Mouse (Mus musculus) embryonic facial prominence, embryonic 14.5 days (tissue): ENCODE measurements around the gene Hspa12b. TPM values are rescaled to one million over a fixed set of nuclear protein-coding genes. Genes with fewer than 3 reads are reported as not detected.

ENCODE experiments used
- ATAC-seq: fragments of 200-750 bp; cut with Nextera tagmentation; 2 replicates; pipeline ENCODE4 v1.8.0; 2017; ENCODE audit warnings: low read depth, moderate number of reproducible peaks, moderate TSS enrichment
- DNase-seq: peaks from one replicate; pipeline ENCODE4 v3.0.0-alpha.2; 2015; ENCODE audit warnings: low spot score
- H3K27ac ChIP-seq: fragments of 300-500 bp; sonication (generic); replicated peaks from 2 replicates; pipeline ENCODE4 v1.5.1; 2014; ENCODE audit warnings: low read depth, mild to moderate bottlenecking, low read length, moderate library complexity
- H3K27me3 ChIP-seq: fragments of 300-500 bp; sonication (generic); replicated peaks from 2 replicates; pipeline ENCODE4 v1.6.1; 2014; ENCODE audit warnings: low read length; ENCODE audit not compliant: control insufficient read depth, insufficient read depth
- H3K36me3 ChIP-seq: fragments of 300-500 bp; sonication (generic); 2 replicates; pipeline ENCODE4 v1.6.1; 2014; ENCODE audit warnings: low read length, mixed read lengths; ENCODE audit not compliant: control insufficient read depth, insufficient read depth
- H3K4me1 ChIP-seq: fragments of 300-500 bp; sonication (generic); 2 replicates; pipeline ENCODE4 v1.6.1; 2014; ENCODE audit warnings: antibody characterized with exemption, low read length; ENCODE audit not compliant: control insufficient read depth, insufficient read depth
- H3K4me2 ChIP-seq: fragments of 300-500 bp; sonication (generic); 2 replicates; pipeline ENCODE4 v1.6.1; 2014; ENCODE audit warnings: low read depth, mild to moderate bottlenecking, low read length, moderate library complexity, mixed read lengths
- H3K4me3 ChIP-seq: fragments of 300-500 bp; sonication (generic); 2 replicates; pipeline ENCODE4 v1.5.1; 2014; ENCODE audit warnings: low read depth, mild to moderate bottlenecking, low read length
- H3K9ac ChIP-seq: fragments of 300-500 bp; sonication (generic); 2 replicates; pipeline ENCODE4 v1.6.1; 2014; ENCODE audit warnings: low read depth, mild to moderate bottlenecking, low read length, moderate library complexity, mixed read lengths
- H3K9me3 ChIP-seq: fragments of 300-500 bp; sonication (generic); 2 replicates; pipeline ENCODE4 v1.6.1; 2016; ENCODE audit warnings: low read length; ENCODE audit not compliant: control insufficient read depth
- WGBS: fragments of 180-500 bp; shearing (Covaris S2); extraction: QIAGEN DNeasy Blood & Tissue Kit; methylation state at CpG from one replicate; pipeline ENCODE4 v1.1.7; 2014; 5-methylcytosine and 5-hydroxymethylcytosine counted together
- polyA plus RNA-seq: library from polyadenylated mRNA; unstranded; fragments of >200 nt; fragmentation: Nextera tagmentation; extraction: Ambion mirVana; gene quantifications from 2 replicates; pipeline ENCODE4 v1.2.1, GENCODE M21; 2014

The Hspa12b gene
- polyA plus RNA-seq, 1 experiment from 2014 or later, result 9.2 TPM

GRCm38 (mm10) chr2:131132930-131133547, 6.0 kb downstream of the Hspa12b start, which contains the start of gene Gm11037:
Gene Gm11037 (plus strand): TSS chr2:131133497.
- H3K36me3 ChIP-seq, result peaks cover 43% of the 10 kb centered on the region
- WGBS, result 77% methylated on average over 9 of the region's 9 CpGs
- H3K27ac ChIP-seq, result 0 out of 2 replicates have a peak within 1 kb of the TSS, but pooled peaks have one; percentile 23

GRCm38 (mm10) chr2:131134381-131134780, 7.3 kb downstream of the Hspa12b start:
- peaks cover 56% of the 10 kb centered on the region for H3K36me3 ChIP-seq
- H3K4me1 ChIP-seq, result no peaks in the 10 kb centered on the region
- WGBS, result 55% methylated on average over 1 of the region's 1 CpGs
- no peak overlapping the region for H3K4me3 ChIP-seq
- no peak overlapping the region for H3K9ac ChIP-seq
- H3K27ac ChIP-seq, result no peak overlapping the region
- ATAC-seq (no peak), DNase-seq (peak; percentile 27)
- no peaks in the 10 kb centered on the region for H3K27me3 ChIP-seq
- no peaks in the 10 kb centered on the region for H3K9me3 ChIP-seq
- no peak overlapping the region for H3K4me2 ChIP-seq

More at GRCm38 (mm10) chr2:131132930-131133547, 6.0 kb downstream of the Hspa12b start, which contains the start of gene Gm11037:
- Histone ChIP-seq H3K4me2 (no peak within 1 kb of the TSS), H3K4me3 (no peak within 1 kb of the TSS), H3K27me3 (no peaks in the 10 kb centered on the region), H3K9me3 (no peaks in the 10 kb centered on the region), H3K9ac (no peak within 1 kb of the TSS), H3K4me1 (peaks cover 6% of the 10 kb centered on the region; the same call in 1 of the 2 replicates)
- ATAC-seq (no peak), DNase-seq (no peak)

DNA sequence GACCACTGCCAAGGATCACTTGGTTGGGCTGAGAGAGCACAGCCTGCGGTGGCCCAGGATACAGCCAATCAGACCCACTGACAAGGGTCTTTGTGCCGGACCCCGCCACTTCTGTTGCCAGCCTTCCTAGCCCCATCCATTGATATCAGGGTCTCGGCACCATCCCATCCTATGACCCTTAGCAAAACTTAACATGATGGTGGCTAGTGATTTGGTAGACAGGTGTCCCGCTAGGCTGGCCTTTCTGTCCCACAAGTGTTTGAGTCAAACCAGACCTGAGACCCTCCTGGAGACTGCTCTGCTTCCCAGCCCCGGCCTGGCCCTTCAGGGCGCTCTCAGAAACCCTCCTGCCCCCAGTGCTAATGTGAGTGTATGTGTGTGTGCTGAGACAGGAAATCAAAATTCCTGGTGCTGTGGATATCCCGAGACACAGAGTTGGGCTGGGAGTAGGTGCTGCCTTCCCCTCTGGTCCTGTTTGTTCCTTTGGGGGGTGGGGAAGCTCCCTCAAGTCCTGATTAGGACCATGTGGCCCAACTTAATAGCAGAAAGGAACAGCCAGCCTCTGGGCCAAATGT, 7.8 kb downstream of the Hspa12b start:
- WGBS, result 71% methylated on average over 6 of the region's 8 CpGs
- no peak overlapping the region for H3K9ac ChIP-seq
- H3K4me3 ChIP-seq, result no peak overlapping the region
- H3K27me3 ChIP-seq, result no peaks in the 10 kb centered on the region
- ATAC-seq (no peak), DNase-seq (no peak)
- H3K4me1 ChIP-seq, result no peaks in the 10 kb centered on the region
- no peak overlapping the region for H3K4me2 ChIP-seq
- peaks cover 61% of the 10 kb centered on the region for H3K36me3 ChIP-seq
- H3K27ac ChIP-seq, result no peak overlapping the region
- H3K9me3 ChIP-seq, result no peaks in the 10 kb centered on the region

GRCm38 (mm10) chr2:131135521-131136139, 8.6 kb downstream of the Hspa12b start:
- Histone ChIP-seq H3K4me1 (no peaks in the 10 kb centered on the region), H3K9ac (no peak overlapping the region), H3K4me2 (no peak overlapping the region), H3K27me3 (no peaks in the 10 kb centered on the region), H3K27ac (no peak overlapping the region), H3K4me3 (no peak overlapping the region), H3K36me3 (peaks cover 62% of the 10 kb centered on the region), H3K9me3 (no peaks in the 10 kb centered on the region)
- ATAC-seq (no peak), DNase-seq (no peak)
- 57% methylated on average over 10 of the region's 11 CpGs for WGBS

GRCm38 (mm10) chr2:131138296-131138695, 11.2 kb downstream of the Hspa12b start:
- no peak overlapping the region for H3K4me3 ChIP-seq
- H3K4me1 ChIP-seq, result no peaks in the 10 kb centered on the region
- DNase-seq (no peak), ATAC-seq (no peak)
- no peak overlapping the region for H3K27ac ChIP-seq
- no peaks in the 10 kb centered on the region for H3K9me3 ChIP-seq
- no peaks in the 10 kb centered on the region for H3K27me3 ChIP-seq
- no peak overlapping the region for H3K4me2 ChIP-seq
- peaks cover 81% of the 10 kb centered on the region for H3K36me3 ChIP-seq
- no peak overlapping the region for H3K9ac ChIP-seq
- 81% methylated on average over 4 of the region's 4 CpGs for WGBS

DNA sequence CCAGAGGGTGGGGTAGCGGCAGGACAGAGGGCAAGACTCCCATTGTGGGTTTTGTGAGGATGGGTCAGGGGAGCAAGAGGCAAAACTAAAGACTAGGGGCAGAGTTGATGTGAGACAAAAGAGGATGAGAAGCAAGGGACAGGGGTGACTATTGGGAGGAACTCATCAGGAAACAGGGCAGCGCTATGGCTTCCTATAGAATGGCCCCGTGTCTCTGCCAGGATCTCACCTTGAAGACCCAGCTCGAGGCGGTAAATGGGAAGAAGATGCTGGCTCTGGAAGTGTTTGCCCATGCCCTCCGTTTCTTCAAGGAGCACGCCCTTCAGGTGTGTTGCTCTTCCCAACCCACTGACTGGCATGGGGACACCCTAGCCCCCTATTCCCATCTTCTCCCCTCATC, 11.7 kb downstream of the Hspa12b start:
- Histone ChIP-seq H3K9me3 (no peaks in the 10 kb centered on the region), H3K27me3 (no peaks in the 10 kb centered on the region), H3K36me3 (peaks cover 84% of the 10 kb centered on the region), H3K4me3 (no peak overlapping the region), H3K4me1 (no peaks in the 10 kb centered on the region), H3K9ac (no peak overlapping the region), H3K27ac (no peak overlapping the region), H3K4me2 (no peak overlapping the region)
- ATAC-seq (no peak), DNase-seq (no peak)
- 93% methylated on average over 4 of the region's 7 CpGs for WGBS

- H3K4me2 ChIP-seq, result no peak overlapping the region
- 97% methylated on average over 5 of the region's 5 CpGs for WGBS
- ATAC-seq (no peak), DNase-seq (no peak)
- H3K27ac ChIP-seq, result no peak overlapping the region
- H3K36me3 ChIP-seq, result peaks cover 84% of the 10 kb centered on the region
- no peaks in the 10 kb centered on the region for H3K4me1 ChIP-seq
- H3K27me3 ChIP-seq, result no peaks in the 10 kb centered on the region
- no peak overlapping the region for H3K4me3 ChIP-seq
- no peak overlapping the region for H3K9ac ChIP-seq
- H3K9me3 ChIP-seq, result no peaks in the 10 kb centered on the region
Observed at GRCm38 (mm10) chr2:131139287-131139686, 12.2 kb downstream of the Hspa12b start.

- peaks cover 85% of the 10 kb centered on the region for H3K36me3 ChIP-seq
Observed at GRCm38 (mm10) chr2:131139886-131140532, 12.9 kb downstream of the Hspa12b start.

More at GRCm38 (mm10) chr2:131139886-131140532, 12.9 kb downstream of the Hspa12b start:
- Histone ChIP-seq H3K4me2 (no peak overlapping the region), H3K4me3 (no peak overlapping the region), H3K9me3 (no peaks in the 10 kb centered on the region), H3K4me1 (no peaks in the 10 kb centered on the region), H3K27me3 (no peaks in the 10 kb centered on the region), H3K9ac (no peak overlapping the region), H3K27ac (no peak overlapping the region)
- DNase-seq (no peak), ATAC-seq (no peak)
- 40% methylated on average over 4 of the region's 5 CpGs for WGBS
